Mouse (Mus musculus): ENCODE measurements around the gene Smg6.

- TF ChIP-seq POLR2A (IDR thresholded peaks at IDR 0.05; ENCODE audit: insufficient read depth, low read length) (no peak), CTCF (IDR thresholded peaks at IDR 0.05; ENCODE audit: low read depth, low read length) (no peak)
Observed at GRCm38 (mm10) chr11:75013764-75014695, 88.4 kb downstream of the Smg6 start.

Measured in ES-Bruce4 (cell line).